Mouse (Mus musculus) intestine, postnatal 0 days (tissue): ENCODE measurements around the gene Fam20a. TPM values are rescaled to one million over a fixed set of nuclear protein-coding genes. Genes with fewer than 3 reads are reported as not detected.

ENCODE experiments used
- ATAC-seq: fragments of 200-750 bp; cut with Nextera tagmentation; 2 replicates; pipeline ENCODE4 v1.8.0; 2017; ENCODE audit warnings: mild to moderate bottlenecking, moderate TSS enrichment, moderate library complexity
- H3K27ac ChIP-seq: fragments of 300-500 bp; sonication (generic); 2 replicates; pipeline ENCODE4 v1.5.1; 2014; ENCODE audit warnings: mild to moderate bottlenecking, low read depth, low read length, moderate library complexity
- H3K27me3 ChIP-seq: fragments of 300-500 bp; sonication (generic); replicated peaks from 2 replicates; pipeline ENCODE4 v1.6.1; 2014; ENCODE audit warnings: low read length, mixed read lengths; ENCODE audit not compliant: control insufficient read depth, insufficient read depth
- H3K36me3 ChIP-seq: fragments of 300-500 bp; sonication (generic); 2 replicates; pipeline ENCODE4 v1.6.1; 2014; ENCODE audit warnings: mild to moderate bottlenecking, moderate library complexity; ENCODE audit not compliant: control insufficient read depth, insufficient read depth
- H3K4me1 ChIP-seq: fragments of 300-500 bp; sonication (generic); replicated peaks from 2 replicates; pipeline ENCODE4 v1.6.1; 2014; ENCODE audit warnings: antibody characterized with exemption, low read length, mixed read lengths; ENCODE audit not compliant: control insufficient read depth, insufficient read depth
- H3K4me2 ChIP-seq: fragments of 300-500 bp; sonication (generic); replicated peaks from 2 replicates; pipeline ENCODE4 v1.6.1; 2014; ENCODE audit warnings: low read depth, mild to moderate bottlenecking, moderate library complexity
- H3K4me3 ChIP-seq: fragments of 300-500 bp; sonication (generic); 2 replicates; pipeline ENCODE4 v1.5.1; 2014; ENCODE audit warnings: low read depth, low read length
- H3K9ac ChIP-seq: fragments of 300-500 bp; sonication (generic); 2 replicates; pipeline ENCODE4 v1.6.1; 2014; ENCODE audit warnings: mild to moderate bottlenecking, low read depth, low read length
- H3K9me3 ChIP-seq: fragments of 300-500 bp; sonication (generic); 2 replicates; pipeline ENCODE4 v1.6.1; 2016; ENCODE audit warnings: mixed run types; ENCODE audit not compliant: control insufficient read depth
- CTCF ChIP-seq: sonication (generic); IDR thresholded peaks from 2 replicates; pipeline ENCODE4 v1.5.1; 2016; ENCODE audit warnings: low read depth, mild to moderate bottlenecking, control low read depth, antibody characterized with exemption, moderate library complexity
- WGBS: fragments of 180-500 bp; shearing (Covaris S2); extraction: QIAGEN DNeasy Blood & Tissue Kit; methylation state at CpG from one replicate; pipeline ENCODE4 v1.1.7; 2014; 5-methylcytosine and 5-hydroxymethylcytosine counted together
- polyA plus RNA-seq: library from polyadenylated mRNA; unstranded; fragments of >200 nt; fragmentation: Nextera tagmentation; extraction: Ambion mirVana; gene quantifications from 2 replicates; pipeline ENCODE4 v1.2.1, GENCODE M21; 2015

Fam20a gene
- polyA plus RNA-seq, 1 experiment from 2014 or later: 2.5 TPM

- 46% methylated on average over 8 of the region's 8 CpGs for WGBS
- Histone ChIP-seq H3K27me3 (no peaks in the 10 kb centered on the region), H3K9ac (no peak overlapping the region), H3K9me3 (no peaks in the 10 kb centered on the region), H3K4me1 (no peaks in the 10 kb centered on the region), H3K27ac (no peak overlapping the region), H3K4me2 (no peak overlapping the region), H3K4me3 (no peak overlapping the region), H3K36me3 (no peaks in the 10 kb centered on the region)
- no peak for ATAC-seq
- TF ChIP-seq CTCF: no peak
These were observed 10.8 kb upstream of the Fam20a start for GRCm38 (mm10) chr11:109732726-109733438.

- no peak for TF ChIP-seq CTCF
- Histone ChIP-seq H3K9me3 (no peaks in the 10 kb centered on the region), H3K9ac (no peak overlapping the region), H3K27ac (no peak overlapping the region), H3K4me1 (no peaks in the 10 kb centered on the region), H3K36me3 (no peaks in the 10 kb centered on the region), H3K27me3 (no peaks in the 10 kb centered on the region), H3K4me2 (no peak overlapping the region), H3K4me3 (no peak overlapping the region)
- WGBS: 77% methylated on average over 3 of the region's 3 CpGs
- ATAC-seq: no peak
These were observed 6.3 kb upstream of the Fam20a start for GRCm38 (mm10) chr11:109728371-109728770.

- Histone ChIP-seq H3K4me2 (peak overlapping the region; percentile 93; the same call in 1 of the 2 replicates), H3K27me3 (no peaks in the 10 kb centered on the region), H3K27ac (no peak overlapping the region), H3K4me3 (no peak overlapping the region), H3K9ac (no peak overlapping the region), H3K4me1 (0 out of 2 replicates have a peak, but pooled peaks cover 7% of the 10 kb centered on the region), H3K9me3 (no peaks in the 10 kb centered on the region), H3K36me3 (no peaks in the 10 kb centered on the region)
- TF ChIP-seq CTCF: no peak
- 0 out of 2 replicates have a peak, but pooled peaks have one; percentile 6 for ATAC-seq
- WGBS: 25% methylated on average over 4 of the region's 4 CpGs
These were observed 632 bp upstream of the Fam20a start for GRCm38 (mm10) chr11:109722711-109723110.

- 0 out of 2 replicates have a peak, but pooled peaks cover 7% of the 10 kb centered on the region for H3K4me1 ChIP-seq
- no peaks in the 10 kb centered on the region for H3K36me3 ChIP-seq
- TF ChIP-seq CTCF: peak; percentile 63
- no peaks in the 10 kb centered on the region for H3K27me3 ChIP-seq
- peak overlapping the region; percentile 93 for H3K4me2 ChIP-seq
- H3K9me3 ChIP-seq: no peaks in the 10 kb centered on the region
- peak overlapping the region; percentile 54 for H3K4me3 ChIP-seq
- WGBS: 1% methylated on average over 40 of the region's 40 CpGs
- ATAC-seq: peak; percentile 74
- peak overlapping the region; percentile 60 for H3K27ac ChIP-seq
- peak overlapping the region; percentile 53 for H3K9ac ChIP-seq
These were observed 729 bp downstream of the Fam20a start for GRCm38 (mm10) chr11:109721320-109721780.

DNA sequence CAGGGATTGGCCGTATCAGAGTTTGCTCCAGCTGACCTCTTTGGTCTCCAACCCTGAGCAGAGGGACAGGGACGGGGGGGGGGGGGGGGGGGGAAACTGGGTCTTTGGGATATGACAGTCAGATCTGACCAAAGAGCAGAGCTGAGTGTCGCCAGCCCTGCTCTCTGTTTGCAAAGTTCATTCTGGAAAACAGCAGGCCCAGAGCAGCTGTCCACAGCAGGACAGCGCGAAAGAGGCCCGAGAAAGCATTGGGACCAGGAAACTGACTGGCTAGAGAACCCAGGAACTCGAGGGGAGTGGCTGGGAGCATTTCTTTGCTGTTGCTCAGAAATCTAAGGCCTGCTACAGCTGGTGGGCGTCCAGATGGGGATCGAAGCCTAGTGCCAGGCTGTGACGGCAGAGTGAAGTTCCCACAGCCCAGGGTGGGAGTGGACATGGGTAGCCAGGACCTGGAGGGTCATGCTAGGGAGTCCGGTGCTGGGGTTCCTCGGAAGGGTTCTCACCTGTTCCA is 1.2 kb downstream of the Fam20a start:
- 14% methylated on average over 12 of the region's 12 CpGs for WGBS
- no peaks in the 10 kb centered on the region for H3K36me3 ChIP-seq
- H3K27me3 ChIP-seq: no peaks in the 10 kb centered on the region
- H3K27ac ChIP-seq: peak overlapping the region; percentile 60
- no peak for TF ChIP-seq CTCF
- H3K4me3 ChIP-seq: peak overlapping the region; percentile 54
- 0 out of 2 replicates have a peak, but pooled peaks cover 7% of the 10 kb centered on the region for H3K4me1 ChIP-seq
- peak overlapping the region; percentile 53 for H3K9ac ChIP-seq
- peak overlapping the region; percentile 93 for H3K4me2 ChIP-seq
- no peaks in the 10 kb centered on the region for H3K9me3 ChIP-seq
- ATAC-seq: peak; percentile 47

- TF ChIP-seq CTCF: no peak
- H3K36me3 ChIP-seq: no peaks in the 10 kb centered on the region
- ATAC-seq: no peak
- WGBS: 89% methylated on average over 3 of the region's 3 CpGs
- no peak overlapping the region for H3K4me3 ChIP-seq
- no peak overlapping the region for H3K27ac ChIP-seq
- H3K4me1 ChIP-seq: 0 out of 2 replicates have a peak, but pooled peaks cover 7% of the 10 kb centered on the region
- no peaks in the 10 kb centered on the region for H3K9me3 ChIP-seq
- no peak overlapping the region for H3K4me2 ChIP-seq
- H3K9ac ChIP-seq: no peak overlapping the region
- no peaks in the 10 kb centered on the region for H3K27me3 ChIP-seq
These were observed 2.7 kb downstream of the Fam20a start for GRCm38 (mm10) chr11:109719399-109719798.
